Mouse (Mus musculus) hindbrain, embryonic 12.5 days (tissue): Measurements from ENCODE around the gene Capn12. TPM values are rescaled to one million over a fixed set of nuclear protein-coding genes. Genes with fewer than 3 reads are reported as not detected.

ENCODE experiments used
- ATAC-seq: fragments of 200-750 bp; cut with Nextera tagmentation; 2 replicates; pipeline ENCODE4 v1.8.0; 2017; ENCODE audit warnings: moderate TSS enrichment; ENCODE audit not compliant: low FRiP score
- H3K27ac ChIP-seq: fragments of 300-500 bp; sonication (generic); 2 replicates; pipeline ENCODE4 v1.5.1; 2016; ENCODE audit warnings: mild to moderate bottlenecking
- H3K27me3 ChIP-seq: fragments of 300-500 bp; sonication (generic); 2 replicates; pipeline ENCODE4 v1.6.1; 2016; ENCODE audit warnings: mild to moderate bottlenecking
- H3K36me3 ChIP-seq: fragments of 300-500 bp; sonication (generic); 2 replicates; pipeline ENCODE4 v1.6.1; 2016; ENCODE audit warnings: mild to moderate bottlenecking
- H3K4me1 ChIP-seq: fragments of 300-500 bp; sonication (generic); 2 replicates; pipeline ENCODE4 v1.6.1; 2016
- H3K4me2 ChIP-seq: fragments of 300-500 bp; sonication (generic); replicated peaks from 2 replicates; pipeline ENCODE4 v1.6.1; 2016; ENCODE audit warnings: mild to moderate bottlenecking
- H3K4me3 ChIP-seq: fragments of 300-500 bp; sonication (generic); 2 replicates; pipeline ENCODE4 v1.5.1; 2016; ENCODE audit warnings: mild to moderate bottlenecking
- H3K9ac ChIP-seq: fragments of 300-500 bp; sonication (generic); 2 replicates; pipeline ENCODE4 v1.6.1; 2016; ENCODE audit warnings: mild to moderate bottlenecking, moderate library complexity
- H3K9me3 ChIP-seq: fragments of 300-500 bp; sonication (generic); replicated peaks from 2 replicates; pipeline ENCODE4 v1.6.1; 2016; ENCODE audit warnings: mild to moderate bottlenecking
- WGBS: fragments of 180-500 bp; shearing (Covaris S2); methylation state at CpG from one replicate; pipeline ENCODE4 v1.1.7; 2016; 5-methylcytosine and 5-hydroxymethylcytosine counted together
- polyA plus RNA-seq: library from polyadenylated mRNA; unstranded; fragments of >200 nt; fragmentation: Nextera tagmentation; extraction: Ambion mirVana; gene quantifications from 2 replicates; pipeline ENCODE4 v1.2.1, GENCODE M21; 2016

Capn12 gene
- 0.34 and 0.78 TPM in 2 replicates for polyA plus RNA-seq

- Histone ChIP-seq H3K4me3 (no peak within 1 kb of the TSS), H3K9ac (no peak within 1 kb of the TSS), H3K4me2 (no peak within 1 kb of the TSS), H3K27me3 (peaks cover 5% of the 10 kb centered on the region), H3K4me1 (no peaks in the 10 kb centered on the region), H3K27ac (no peak within 1 kb of the TSS), H3K9me3 (no peaks in the 10 kb centered on the region), H3K36me3 (no peaks in the 10 kb centered on the region)
- ATAC-seq = no peak
- WGBS = 33% methylated on average over 13 of the region's 13 CpGs
Observed at GRCm38 (mm10) chr7:28881199-28881598, at the start of gene Capn12. Gene Capn12, plus strand, starts transcription at chr7:28881422.

GRCm38 (mm10) chr7:28832137-28832536 is 49.1 kb upstream of the Capn12 start:
- peaks cover 25% of the 10 kb centered on the region for H3K36me3 ChIP-seq
- H3K27ac ChIP-seq = no peak overlapping the region
- H3K4me2 ChIP-seq = no peak overlapping the region
- WGBS = 83% methylated on average over 6 of the region's 6 CpGs
- no peaks in the 10 kb centered on the region for H3K9me3 ChIP-seq
- no peak overlapping the region for H3K9ac ChIP-seq
- H3K4me1 ChIP-seq = no peaks in the 10 kb centered on the region
- H3K27me3 ChIP-seq = no peaks in the 10 kb centered on the region
- no peak for ATAC-seq
- no peak overlapping the region for H3K4me3 ChIP-seq

GRCm38 (mm10) chr7:28833723-28834347 is 47.4 kb upstream of the Capn12 start, which contains the start of gene Lgals4:
Gene Lgals4, plus strand, starts transcription at chr7:28833854.
- H3K4me1 ChIP-seq = no peaks in the 10 kb centered on the region
- no peak within 1 kb of the TSS for H3K9ac ChIP-seq
- H3K36me3 ChIP-seq = peaks cover 25% of the 10 kb centered on the region
- no peak for ATAC-seq
- no peak within 1 kb of the TSS for H3K4me2 ChIP-seq
- H3K27ac ChIP-seq = no peak within 1 kb of the TSS
- no peaks in the 10 kb centered on the region for H3K27me3 ChIP-seq
- 89% methylated on average over 6 of the region's 6 CpGs for WGBS
- H3K4me3 ChIP-seq = no peak within 1 kb of the TSS
- H3K9me3 ChIP-seq = no peaks in the 10 kb centered on the region

- no peak overlapping the region for H3K9ac ChIP-seq
- ATAC-seq = no peak
- peaks cover 2% of the 10 kb centered on the region; the same call in 1 of the 2 replicates for H3K36me3 ChIP-seq
- no peaks in the 10 kb centered on the region for H3K4me1 ChIP-seq
- WGBS = 81% methylated on average over 5 of the region's 5 CpGs
- H3K9me3 ChIP-seq = no peaks in the 10 kb centered on the region
- no peaks in the 10 kb centered on the region for H3K27me3 ChIP-seq
- H3K4me3 ChIP-seq = no peak overlapping the region
- H3K4me2 ChIP-seq = no peak overlapping the region
- H3K27ac ChIP-seq = no peak overlapping the region
Observed at GRCm38 (mm10) chr7:28836936-28837335, 44.3 kb upstream of the Capn12 start.

GRCm38 (mm10) chr7:28838331-28838730 is 42.9 kb upstream of the Capn12 start:
- Histone ChIP-seq H3K4me2 (no peak overlapping the region), H3K9me3 (no peaks in the 10 kb centered on the region), H3K4me1 (no peaks in the 10 kb centered on the region), H3K27ac (no peak overlapping the region), H3K36me3 (no peaks in the 10 kb centered on the region), H3K9ac (no peak overlapping the region), H3K27me3 (no peaks in the 10 kb centered on the region), H3K4me3 (no peak overlapping the region)
- no peak for ATAC-seq
- 85% methylated on average over 9 of the region's 9 CpGs for WGBS

GRCm38 (mm10) chr7:28847273-28847672 is 33.9 kb upstream of the Capn12 start:
- no peaks in the 10 kb centered on the region for H3K36me3 ChIP-seq
- H3K4me3 ChIP-seq = no peak overlapping the region
- no peak overlapping the region for H3K9ac ChIP-seq
- H3K27me3 ChIP-seq = no peaks in the 10 kb centered on the region
- no peak overlapping the region for H3K4me2 ChIP-seq
- ATAC-seq = no peak
- H3K27ac ChIP-seq = no peak overlapping the region
- 0 out of 2 replicates have a peak, but pooled peaks cover 5% of the 10 kb centered on the region for H3K9me3 ChIP-seq
- no peaks in the 10 kb centered on the region for H3K4me1 ChIP-seq
- 83% methylated on average over 1 of the region's 1 CpGs for WGBS

- 53% methylated on average over 1 of the region's 1 CpGs for WGBS
- no peaks in the 10 kb centered on the region for H3K4me1 ChIP-seq
- no peak overlapping the region for H3K4me3 ChIP-seq
- no peak overlapping the region for H3K9ac ChIP-seq
- H3K9me3 ChIP-seq = 0 out of 2 replicates have a peak, but pooled peaks cover under 1% of the 10 kb centered on the region
- H3K27me3 ChIP-seq = no peaks in the 10 kb centered on the region
- H3K36me3 ChIP-seq = no peaks in the 10 kb centered on the region
- ATAC-seq = no peak
- H3K4me2 ChIP-seq = no peak overlapping the region
- no peak overlapping the region for H3K27ac ChIP-seq
Observed at GRCm38 (mm10) chr7:28849700-28850236, 31.5 kb upstream of the Capn12 start.

GRCm38 (mm10) chr7:28850642-28851041 is 30.6 kb upstream of the Capn12 start:
- no peaks in the 10 kb centered on the region for H3K36me3 ChIP-seq
- ATAC-seq = no peak
- H3K27ac ChIP-seq = no peak overlapping the region
- no peak overlapping the region for H3K9ac ChIP-seq
- H3K4me1 ChIP-seq = no peaks in the 10 kb centered on the region
- no peaks in the 10 kb centered on the region for H3K9me3 ChIP-seq
- 79% methylated on average over 4 of the region's 4 CpGs for WGBS
- no peaks in the 10 kb centered on the region for H3K27me3 ChIP-seq
- H3K4me2 ChIP-seq = no peak overlapping the region
- H3K4me3 ChIP-seq = no peak overlapping the region

- Histone ChIP-seq H3K4me3 (no peak overlapping the region), H3K27me3 (0 out of 2 replicates have a peak, but pooled peaks cover 3% of the 10 kb centered on the region), H3K36me3 (no peaks in the 10 kb centered on the region), H3K4me2 (no peak overlapping the region), H3K9me3 (peaks cover 5% of the 10 kb centered on the region; the same call in 1 of the 2 replicates), H3K9ac (no peak overlapping the region), H3K4me1 (peaks cover 6% of the 10 kb centered on the region; the same call in 1 of the 2 replicates), H3K27ac (no peak overlapping the region)
- no peak for ATAC-seq
- WGBS = 90% methylated on average over 2 of the region's 2 CpGs
Observed at GRCm38 (mm10) chr7:28859953-28860352, 21.3 kb upstream of the Capn12 start.

- no peak for ATAC-seq
- 88% methylated on average over 6 of the region's 6 CpGs for WGBS
Observed at GRCm38 (mm10) chr7:28860898-28861297, 20.3 kb upstream of the Capn12 start.

GRCm38 (mm10) chr7:28862817-28863499 is 18.3 kb upstream of the Capn12 start:
- H3K4me3 ChIP-seq = no peak overlapping the region
- WGBS = 83% methylated on average over 15 of the region's 15 CpGs
- H3K9me3 ChIP-seq = peaks cover 5% of the 10 kb centered on the region; the same call in 1 of the 2 replicates
- no peaks in the 10 kb centered on the region for H3K36me3 ChIP-seq
- H3K27me3 ChIP-seq = 0 out of 2 replicates have a peak, but pooled peaks cover 3% of the 10 kb centered on the region
- H3K9ac ChIP-seq = no peak overlapping the region
- peaks cover 14% of the 10 kb centered on the region; the same call in 1 of the 2 replicates for H3K4me1 ChIP-seq
- ATAC-seq = no peak
- no peak overlapping the region for H3K27ac ChIP-seq
- no peak overlapping the region for H3K4me2 ChIP-seq

More at GRCm38 (mm10) chr7:28860898-28861297, 20.3 kb upstream of the Capn12 start:
- peaks cover 10% of the 10 kb centered on the region; the same call in 1 of the 2 replicates for H3K4me1 ChIP-seq
- H3K27me3 ChIP-seq = 0 out of 2 replicates have a peak, but pooled peaks cover 3% of the 10 kb centered on the region
- H3K9ac ChIP-seq = no peak overlapping the region
- peaks cover 5% of the 10 kb centered on the region; the same call in 1 of the 2 replicates for H3K9me3 ChIP-seq
- no peaks in the 10 kb centered on the region for H3K36me3 ChIP-seq
- H3K27ac ChIP-seq = no peak overlapping the region
- no peak overlapping the region for H3K4me2 ChIP-seq
- H3K4me3 ChIP-seq = no peak overlapping the region

GRCm38 (mm10) chr7:28863540-28863939 is 17.7 kb upstream of the Capn12 start, which contains the start of gene Lgals7:
Gene Lgals7, plus strand, starts transcription at chr7:28863853.
- Histone ChIP-seq H3K27ac (no peak within 1 kb of the TSS), H3K27me3 (0 out of 2 replicates have a peak, but pooled peaks cover 3% of the 10 kb centered on the region), H3K9me3 (peaks cover 5% of the 10 kb centered on the region; the same call in 1 of the 2 replicates), H3K36me3 (no peaks in the 10 kb centered on the region), H3K4me2 (no peak within 1 kb of the TSS), H3K9ac (no peak within 1 kb of the TSS), H3K4me3 (no peak within 1 kb of the TSS), H3K4me1 (peaks cover 14% of the 10 kb centered on the region; the same call in 1 of the 2 replicates)
- ATAC-seq = no peak
- WGBS = 85% methylated on average over 6 of the region's 6 CpGs
